Mouse (Mus musculus) liver, adult 2 months (tissue): ENCODE data around the gene Rassf1.

Experiments used
- CTCF ChIP-seq: fragments of 200-500 bp; IDR thresholded peaks from 2 replicates; pipeline ENCODE4 v1.5.1; 2011; ENCODE audit warnings: low read depth, low read length, control low read depth
- POLR2A ChIP-seq: fragments of 200-500 bp; IDR thresholded peaks from 2 replicates; pipeline ENCODE4 v1.6.1; 2011; ENCODE audit warnings: low read length, control low read depth; ENCODE audit not compliant: insufficient read depth; ENCODE audit errors: extremely low read depth

DNA sequence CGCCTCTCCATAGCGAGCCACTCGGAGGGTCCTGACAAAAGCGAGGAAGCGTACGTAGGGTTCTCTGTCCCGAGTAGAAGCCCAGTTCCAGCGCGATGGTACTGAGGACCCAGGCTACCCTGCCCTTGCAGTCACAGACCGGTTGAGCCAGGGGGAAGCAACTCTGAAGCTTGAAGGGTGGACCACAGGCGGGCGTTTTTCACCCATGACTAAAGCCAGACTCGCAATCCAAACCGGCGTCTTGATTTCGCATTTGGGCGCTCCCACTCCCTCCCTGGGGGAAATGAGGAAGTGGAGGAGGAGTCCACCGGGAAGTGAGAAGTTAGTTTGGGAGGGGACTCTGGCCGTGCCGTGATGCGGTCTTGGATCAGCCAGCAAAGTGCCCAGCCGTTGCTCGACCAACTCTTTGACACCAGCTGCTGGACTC is 3.7 kb downstream of the Rassf1 start:
- TF ChIP-seq CTCF (no peak), POLR2A (no peak)
